ENCODE assay signal across 8 mouse cellular contexts in the genomic region with DNA sequence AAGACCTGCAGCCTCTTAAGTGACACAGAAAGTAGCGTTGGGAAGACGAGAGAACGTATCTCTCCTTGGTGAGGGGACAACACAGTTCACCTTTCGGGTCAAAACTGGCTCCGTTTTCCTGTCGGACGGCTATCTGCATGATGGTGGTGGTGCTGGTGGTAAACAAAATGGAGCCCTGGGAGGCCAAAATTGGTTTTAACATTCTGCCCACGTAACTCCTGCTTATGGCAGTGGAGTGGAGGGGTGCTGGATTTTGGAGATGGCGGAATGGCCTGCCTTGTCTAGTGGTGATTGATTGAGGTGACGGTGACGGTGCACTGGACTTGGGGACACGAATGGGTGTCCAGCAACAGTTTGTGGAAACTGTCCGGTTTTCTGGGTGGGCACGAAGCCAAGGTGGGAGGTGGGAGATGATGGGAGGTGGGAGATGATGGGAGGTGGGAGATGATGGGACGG. TPM values are rescaled to one million over a fixed set of nuclear protein-coding genes. Genes with fewer than 3 reads are reported as not detected.
DNase-seq lines count a peak whose midpoint lies in the region; ATAC-seq and TF ChIP-seq lines count a peak whose summit lies in the region.

No protein-coding gene starts in this region.

- peaks cover 18% of the 10 kb centered on the region for H3K9me3 ChIP-seq in kidney, embryonic 14.5 days (ENCODE audit: control insufficient read depth, low read length)
- H3K9me3 ChIP-seq in forebrain, embryonic 13.5 days (replicated peaks) = peaks cover 20% of the 10 kb centered on the region
- H3K9me3 ChIP-seq in intestine, embryonic 16.5 days (ENCODE audit: control insufficient read depth, low read length) = peaks cover 20% of the 10 kb centered on the region
- H3K9me3 ChIP-seq in midbrain, embryonic 10.5 days (replicated peaks) = peaks cover 30% of the 10 kb centered on the region

- no peak for TF ChIP-seq CTCF in brain, embryonic 14.5 days (IDR thresholded peaks at IDR 0.05; ENCODE audit: borderline replicate concordance, extremely low read depth, insufficient read depth, insufficient read length)

- peak; percentile 22; the same call in 1 of the 2 replicates for ATAC-seq in kidney, embryonic 14.5 days (ENCODE audit: low FRiP score, low TSS enrichment)
- ATAC-seq in forebrain, embryonic 13.5 days = peak; percentile 17
- ATAC-seq in intestine, embryonic 16.5 days = peak; percentile 30

- 50% methylated on average over 15 of the region's 15 CpGs for WGBS in kidney, embryonic 14.5 days
- 47% methylated on average over 15 of the region's 15 CpGs for WGBS in forebrain, embryonic 13.5 days
- 48% methylated on average over 15 of the region's 15 CpGs for WGBS in intestine, embryonic 16.5 days
- WGBS in midbrain, embryonic 10.5 days = 48% methylated on average over 15 of the region's 15 CpGs

- H3K4me2 ChIP-seq in kidney, embryonic 14.5 days (replicated peaks; ENCODE audit: low read depth, low read length) = peak overlapping the region; percentile 52
- H3K4me2 ChIP-seq in forebrain, embryonic 13.5 days = peak overlapping the region; percentile 66
- peak overlapping the region; percentile 65 for H3K4me2 ChIP-seq in intestine, embryonic 16.5 days (ENCODE audit: low read depth, low read length)

- H3K4me3 ChIP-seq in kidney, embryonic 14.5 days (ENCODE audit: low read length) = peak overlapping the region; percentile 44
- H3K4me3 ChIP-seq in forebrain, embryonic 13.5 days = peak overlapping the region; percentile 48
- peak overlapping the region; percentile 51 for H3K4me3 ChIP-seq in intestine, embryonic 16.5 days (ENCODE audit: low read length)
- H3K4me3 ChIP-seq in midbrain, embryonic 10.5 days = peak overlapping the region; percentile 65

- no peak overlapping the region for H3K27ac ChIP-seq in kidney, embryonic 14.5 days (ENCODE audit: low read depth, low read length)
- H3K27ac ChIP-seq in forebrain, embryonic 13.5 days = peak overlapping the region; percentile 37
- no peak overlapping the region for H3K27ac ChIP-seq in intestine, embryonic 16.5 days (ENCODE audit: low read length)
- peak overlapping the region; percentile 39 for H3K27ac ChIP-seq in midbrain, embryonic 10.5 days (replicated peaks)

- H3K9ac ChIP-seq in kidney, embryonic 14.5 days (ENCODE audit: low read depth, low read length) = no peak overlapping the region
- H3K9ac ChIP-seq in forebrain, embryonic 13.5 days = no peak overlapping the region; the same call in 1 of the 2 replicates
- no peak overlapping the region for H3K9ac ChIP-seq in intestine, embryonic 16.5 days (ENCODE audit: low read depth, low read length)

- no peak for DNase-seq in kidney, postnatal 10 days
- DNase-seq in brain, embryonic 14.5 days (ENCODE audit: low read depth) = peak; percentile 74
- DNase-seq in midbrain, embryonic 10.5 days (ENCODE audit: low spot score) = no peak
- no peak for DNase-seq in urinary bladder, adult 18-20 months (ENCODE audit: low spot score in 2 of 2)
- no peak for DNase-seq in thymus, postnatal 14 days

- no peaks in the 10 kb centered on the region for H3K27me3 ChIP-seq in kidney, embryonic 14.5 days (ENCODE audit: control insufficient read depth, insufficient read depth, low read length)
- H3K27me3 ChIP-seq in forebrain, embryonic 13.5 days = no peaks in the 10 kb centered on the region
- no peaks in the 10 kb centered on the region for H3K27me3 ChIP-seq in intestine, embryonic 16.5 days (replicated peaks; ENCODE audit: control insufficient read depth, insufficient read depth, low read length)
- no peaks in the 10 kb centered on the region for H3K27me3 ChIP-seq in midbrain, embryonic 10.5 days (ENCODE audit: low read depth, poor library complexity, severe bottlenecking)

- no peaks in the 10 kb centered on the region for H3K36me3 ChIP-seq in kidney, embryonic 14.5 days (ENCODE audit: control insufficient read depth, insufficient read depth, low read length)
- H3K36me3 ChIP-seq in forebrain, embryonic 13.5 days (ENCODE audit: poor library complexity, severe bottlenecking) = no peaks in the 10 kb centered on the region
- H3K36me3 ChIP-seq in intestine, embryonic 16.5 days (ENCODE audit: control insufficient read depth, insufficient read depth, low read length) = no peaks in the 10 kb centered on the region
- peaks cover 9% of the 10 kb centered on the region; the same call in 1 of the 2 replicates for H3K36me3 ChIP-seq in midbrain, embryonic 10.5 days

- no peaks in the 10 kb centered on the region for H3K4me1 ChIP-seq in kidney, embryonic 14.5 days (ENCODE audit: control insufficient read depth, insufficient read depth, low read length)
- H3K4me1 ChIP-seq in forebrain, embryonic 13.5 days = no peaks in the 10 kb centered on the region
- no peaks in the 10 kb centered on the region for H3K4me1 ChIP-seq in intestine, embryonic 16.5 days (ENCODE audit: control insufficient read depth, insufficient read depth, low read length)
- H3K4me1 ChIP-seq in midbrain, embryonic 10.5 days = peaks cover 9% of the 10 kb centered on the region

- no peak for TF ChIP-seq POLR2A in brain, embryonic 14.5 days (IDR thresholded peaks at IDR 0.05; ENCODE audit: borderline replicate concordance, extremely low read depth, insufficient read depth, insufficient read length, poor library complexity, severe bottlenecking)

RNA-seq across cellular contexts. Expression of a gene that starts 1.4 kb away (rescaled TPM):
- polyA plus RNA-seq in kidney, embryonic 14.5 days (2014; fragmentation: Nextera tagmentation; extraction: Ambion mirVana) = 7.9 and 12.5 TPM in 2 replicates
- polyA plus RNA-seq in brain, embryonic 14.5 days (2012; rRNA removed) = 71.4 and 111 TPM in 2 replicates
- 7.4 and 8.3 TPM in 2 replicates for polyA plus RNA-seq in forebrain, embryonic 13.5 days (2015; fragmentation: Nextera tagmentation; extraction: Ambion mirVana)
- polyA plus RNA-seq in intestine, embryonic 16.5 days (2015; fragmentation: Nextera tagmentation; extraction: Ambion mirVana) = 1.6 and 1.7 TPM in 2 replicates
- polyA plus RNA-seq in midbrain, embryonic 10.5 days (2016; fragmentation: Nextera tagmentation; extraction: Ambion mirVana) = 8.7 and 8.8 TPM in 2 replicates

RNA-seq across cellular contexts. Expression of a gene that starts 1.5 kb away (rescaled TPM):
- 35.4 and 40.1 TPM in 2 replicates for polyA plus RNA-seq in kidney, embryonic 14.5 days (2014; fragmentation: Nextera tagmentation; extraction: Ambion mirVana)
- polyA plus RNA-seq in brain, embryonic 14.5 days (2012; rRNA removed) = 39.6 and 43.4 TPM in 2 replicates
- 51.3 and 56.4 TPM in 2 replicates for polyA plus RNA-seq in forebrain, embryonic 13.5 days (2015; fragmentation: Nextera tagmentation; extraction: Ambion mirVana)
- 38.8 and 40.6 TPM in 2 replicates for polyA plus RNA-seq in intestine, embryonic 16.5 days (2015; fragmentation: Nextera tagmentation; extraction: Ambion mirVana)
- 65.2 and 67.6 TPM in 2 replicates for polyA plus RNA-seq in midbrain, embryonic 10.5 days (2016; fragmentation: Nextera tagmentation; extraction: Ambion mirVana)

Comparison
In these comparisons a context has a peak if more than half of its experiments do, and no peak if none do; other contexts are left out.
1. H3K27ac ChIP-seq: peak in forebrain, embryonic 13.5 days (single experiment) and midbrain, embryonic 10.5 days (single experiment); none in kidney, embryonic 14.5 days (single experiment) and intestine, embryonic 16.5 days (single experiment).
2. Peak in every context shown above with its lines, with median percentiles within 50 percentile points of each other: ATAC-seq, H3K4me2 ChIP-seq and H3K4me3 ChIP-seq.